Mouse (Mus musculus): ENCODE results near the gene Ccdc8.
"Not testable (repeated sequence)": the region's sequence is repeated elsewhere in the genome, so short reads cannot be mapped to it uniquely, and the experiment has no call there.

Gene Ccdc8

GRCm38 (mm10) chr7:16992451-16992807, at the start of gene Ccdc8:
Gene Ccdc8, plus strand, starts transcription at chr7:16992708.
- no peak for DNase-seq (ENCODE audit: low spot score in 2 of 2)

DNA sequence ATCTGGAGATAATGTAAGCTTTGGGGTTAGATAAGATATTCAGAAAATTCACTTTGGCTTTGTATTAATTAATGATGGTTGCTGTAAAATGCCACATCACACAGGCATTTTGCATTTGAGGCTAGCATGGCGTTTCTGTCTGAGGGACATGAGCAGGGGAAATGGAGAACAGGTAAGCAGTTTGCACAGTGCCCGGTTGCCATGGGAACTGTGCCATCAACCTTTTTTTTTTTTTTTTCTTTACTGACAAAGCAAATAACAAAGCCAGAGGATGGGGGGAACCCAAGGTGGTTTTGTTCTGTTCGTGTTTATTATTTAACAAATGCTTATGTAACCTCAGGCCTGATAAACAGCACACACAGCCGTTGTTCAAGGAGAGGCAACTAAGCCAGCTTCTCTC, 49.6 kb upstream of the Ccdc8 start:
- DNase-seq (ENCODE audit: low spot score in 2 of 2) = no peak

GRCm38 (mm10) chr7:16944061-16944807, 48.3 kb upstream of the Ccdc8 start, which contains the start of gene Pnmal2:
Gene Pnmal2, plus strand, starts transcription at chr7:16944682.
- peak in 1 of 2 experiments; percentile 54 for DNase-seq (ENCODE audit: low spot score in 2 of 2)

DNA sequence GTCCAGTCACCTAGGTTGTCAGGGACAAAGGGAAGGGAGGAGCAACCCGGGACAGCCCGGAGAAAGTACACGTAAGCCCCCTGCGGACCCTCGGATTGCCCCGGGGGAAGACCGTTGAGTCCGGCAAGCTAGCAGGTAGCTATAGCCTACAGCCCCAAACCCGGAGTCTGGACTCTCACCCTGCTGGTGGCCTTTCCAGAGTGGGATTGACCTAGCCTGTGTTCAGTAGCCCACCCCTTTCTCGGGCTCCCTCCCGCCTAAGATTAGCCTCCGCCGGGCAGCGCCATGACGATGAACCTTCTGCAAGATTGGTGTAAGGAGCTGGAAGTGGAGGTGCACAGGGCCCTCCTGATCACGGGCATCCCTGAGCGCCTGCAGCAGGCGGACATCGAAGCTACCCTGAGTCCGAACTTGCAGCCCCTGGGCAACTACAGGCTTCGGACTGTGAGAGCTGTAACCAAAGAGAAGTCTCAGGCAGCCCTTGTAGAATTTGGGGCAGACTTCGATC, 47.6 kb upstream of the Ccdc8 start:
- DNase-seq (ENCODE audit: low spot score in 2 of 2) = no peak

DNA sequence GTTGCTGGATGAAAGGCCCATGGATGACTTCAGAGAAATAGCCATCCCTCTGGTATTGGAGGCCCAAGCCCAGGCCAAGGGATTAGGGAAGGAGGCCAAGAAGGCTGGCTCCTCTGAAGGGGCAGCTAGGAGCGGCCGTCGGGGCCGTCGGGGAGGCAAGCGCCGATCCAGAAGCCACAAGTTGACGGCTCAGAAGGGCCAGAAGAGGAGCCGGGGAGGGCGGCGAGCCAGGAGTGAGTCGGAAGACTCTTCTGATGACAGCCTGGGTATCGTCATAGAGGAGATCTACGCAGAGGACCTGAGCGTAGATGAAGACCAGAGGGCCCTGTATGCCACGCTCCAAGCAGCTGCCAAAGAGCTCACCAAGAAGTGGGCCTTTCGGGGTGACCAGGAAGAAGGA, 47.1 kb upstream of the Ccdc8 start:
- no peak for DNase-seq (ENCODE audit: low spot score in 2 of 2)

DNA sequence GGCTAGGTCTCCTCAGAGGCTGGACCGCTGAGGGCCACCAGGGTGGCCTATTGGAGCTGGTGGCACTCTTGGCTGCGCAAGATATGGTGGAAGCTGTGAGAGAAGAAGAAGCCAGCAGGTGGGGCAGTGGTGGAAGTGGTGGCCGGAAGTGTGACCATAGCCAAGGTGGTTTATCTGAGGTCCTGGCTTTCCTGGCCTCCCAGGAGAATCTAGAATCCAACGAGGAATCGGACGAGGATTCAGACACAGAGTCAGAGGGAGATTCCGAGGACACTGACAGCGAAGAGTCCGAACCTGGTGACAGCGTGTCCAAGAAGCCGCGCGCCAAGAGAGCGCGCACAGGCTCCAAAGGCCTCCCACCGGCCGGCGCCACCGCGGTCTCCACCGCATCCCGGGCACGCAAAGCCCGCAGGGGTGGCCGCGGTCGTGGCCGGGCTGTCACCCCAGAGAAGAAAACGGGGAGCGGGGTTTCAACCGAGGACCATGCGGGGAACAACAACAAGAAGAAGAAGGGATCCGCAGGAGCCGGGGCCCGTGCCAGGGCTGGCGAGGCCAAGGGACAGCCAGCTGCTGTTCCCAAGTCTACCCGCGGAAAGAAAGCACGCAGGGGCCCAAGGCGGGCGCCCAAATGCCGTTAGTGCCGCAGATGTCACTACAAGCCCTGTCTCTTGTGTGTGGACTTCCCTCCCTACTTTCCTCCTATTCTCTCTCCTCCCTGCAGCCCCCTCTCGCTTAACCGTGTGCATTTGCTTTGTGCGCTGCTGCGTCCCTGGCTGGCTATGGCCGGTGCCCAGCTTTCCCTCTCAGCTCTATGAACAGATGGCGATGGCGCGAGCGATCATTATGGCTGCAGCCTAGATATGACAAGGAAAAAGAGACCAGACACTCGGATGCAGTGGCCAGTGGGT, 45.8 kb upstream of the Ccdc8 start:
- DNase-seq (ENCODE audit: low spot score in 2 of 2) = no peak

DNA sequence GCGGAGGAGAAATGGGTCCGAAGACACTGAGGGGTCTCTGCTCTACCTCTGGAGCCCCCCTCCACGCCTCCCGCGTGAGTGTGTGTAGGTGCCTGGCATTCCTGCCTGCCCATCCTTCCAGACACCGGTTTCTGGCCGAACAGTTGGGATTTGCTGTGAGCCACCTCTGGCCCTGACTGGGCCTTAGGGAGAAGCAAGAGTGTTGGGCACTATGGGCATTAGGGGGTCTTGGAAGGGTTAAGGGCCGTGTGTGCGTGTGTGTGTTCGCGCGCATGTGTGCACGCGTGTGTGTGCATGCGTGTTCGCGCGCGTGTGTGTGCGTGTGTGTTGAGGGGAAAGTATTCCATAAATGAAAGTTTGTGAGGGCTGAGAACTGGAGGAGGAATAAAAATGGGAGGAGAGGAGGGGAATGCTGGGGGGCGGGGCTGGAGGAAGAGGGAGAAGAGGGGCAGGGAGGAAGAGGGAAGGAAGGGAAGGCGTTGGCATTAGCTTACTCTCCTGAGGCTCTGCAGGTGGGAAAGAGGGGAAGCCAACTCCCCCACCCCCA, 45.1 kb upstream of the Ccdc8 start:
- DNase-seq (ENCODE audit: low spot score in 2 of 2) = no peak

DNA sequence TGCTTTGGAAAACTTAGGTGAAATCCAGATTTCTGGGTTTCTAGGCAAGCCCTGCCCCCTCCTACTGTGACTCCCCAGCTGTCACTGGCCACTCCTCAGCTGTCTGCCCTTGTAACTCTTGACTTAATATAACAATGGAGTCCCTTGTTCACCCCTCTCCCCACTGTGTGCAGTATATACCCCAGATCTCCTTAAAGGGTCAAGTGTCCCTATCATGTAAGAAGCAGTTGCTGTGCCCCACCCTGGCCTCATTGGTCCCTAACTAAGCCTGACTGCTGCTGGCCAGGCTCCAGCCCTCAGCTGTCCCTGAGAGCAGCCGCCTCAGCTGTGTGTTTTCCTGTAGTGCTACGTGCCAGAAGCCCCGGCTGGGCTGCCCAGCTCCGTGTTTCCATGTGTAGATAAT, 44.5 kb upstream of the Ccdc8 start:
- no peak for DNase-seq (ENCODE audit: low spot score in 2 of 2)

- no peak for DNase-seq (ENCODE audit: low spot score in 2 of 2)
Observed at GRCm38 (mm10) chr7:16948923-16949458, 43.5 kb upstream of the Ccdc8 start.

DNA sequence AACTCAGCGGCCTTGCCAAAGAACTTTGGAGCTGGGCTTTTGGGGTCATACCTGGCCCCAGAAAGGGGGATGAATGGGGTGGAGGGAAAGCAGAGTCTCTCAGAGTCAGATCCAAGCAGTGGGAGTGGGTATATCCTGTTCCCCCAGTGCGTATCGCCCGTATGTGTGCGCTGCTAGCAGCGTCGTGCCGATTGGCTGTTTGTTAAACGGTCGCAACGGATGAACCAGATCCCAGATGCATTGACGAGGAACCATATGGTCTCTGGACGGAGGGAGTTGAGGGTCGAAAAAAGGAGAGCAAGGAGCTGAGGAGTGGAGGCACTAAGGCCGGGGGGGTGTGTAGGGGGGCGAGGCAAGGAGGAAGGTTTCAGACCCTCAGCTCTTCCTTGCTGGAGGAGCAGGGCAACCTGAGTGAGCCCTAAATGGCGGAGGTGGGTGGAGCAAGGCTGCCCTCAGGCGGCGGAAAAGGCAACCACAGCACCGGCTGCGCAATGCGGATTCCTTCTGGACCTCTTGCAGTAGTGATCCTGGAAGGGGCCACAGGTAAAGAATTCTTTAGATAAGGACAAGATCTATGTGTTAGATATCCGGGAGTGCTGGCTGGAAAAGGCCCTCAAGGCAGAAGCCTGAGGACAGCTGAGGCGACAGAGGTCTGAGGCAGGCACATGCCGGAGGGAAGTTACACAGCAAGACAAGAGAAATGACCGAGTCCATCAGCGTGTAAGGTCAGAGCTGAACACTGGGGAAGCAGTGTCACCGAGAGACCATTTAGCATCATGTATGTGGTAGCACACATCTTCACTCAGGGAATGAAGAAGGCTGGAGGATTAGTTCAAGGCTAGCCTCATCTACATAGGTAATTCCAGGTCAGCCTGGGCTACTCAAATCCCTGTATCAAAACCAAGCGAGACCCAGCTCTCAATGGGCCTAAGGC, 42.3 kb upstream of the Ccdc8 start:
- DNase-seq (ENCODE audit: low spot score in 2 of 2) = peak; percentile 62 to 69

- peak; percentile 68 to 76 for DNase-seq (ENCODE audit: low spot score in 2 of 2)
Observed at GRCm38 (mm10) chr7:16950861-16951635, 41.5 kb upstream of the Ccdc8 start.

DNA sequence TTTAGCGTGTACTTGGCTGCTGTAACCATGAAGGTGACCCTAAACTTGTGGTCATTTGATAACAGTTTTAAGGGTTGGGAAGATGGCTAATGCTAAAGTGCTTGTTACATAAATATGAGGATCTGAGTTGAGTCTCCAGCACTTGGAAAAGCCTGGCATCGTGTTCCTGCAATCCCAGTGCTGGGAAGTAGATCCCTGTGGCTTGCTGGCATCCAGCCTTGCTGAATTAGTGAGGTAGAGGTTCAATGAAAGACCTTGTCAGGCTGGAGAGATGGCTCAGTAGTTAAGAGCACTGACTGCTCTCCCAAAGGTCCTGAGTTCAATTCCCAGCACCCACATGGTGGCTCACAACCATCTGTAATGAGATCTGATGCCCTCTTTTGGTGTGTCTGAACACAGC, 38.7 kb upstream of the Ccdc8 start:
- DNase-seq (ENCODE audit: low spot score in 2 of 2) = not testable (repeated sequence)

- no peak for DNase-seq (ENCODE audit: low spot score in 2 of 2)
Observed at GRCm38 (mm10) chr7:16955712-16956111, 36.8 kb upstream of the Ccdc8 start.

GRCm38 (mm10) chr7:16956410-16957265, 35.9 kb upstream of the Ccdc8 start:
- no peak for DNase-seq (ENCODE audit: low spot score in 2 of 2)

DNA sequence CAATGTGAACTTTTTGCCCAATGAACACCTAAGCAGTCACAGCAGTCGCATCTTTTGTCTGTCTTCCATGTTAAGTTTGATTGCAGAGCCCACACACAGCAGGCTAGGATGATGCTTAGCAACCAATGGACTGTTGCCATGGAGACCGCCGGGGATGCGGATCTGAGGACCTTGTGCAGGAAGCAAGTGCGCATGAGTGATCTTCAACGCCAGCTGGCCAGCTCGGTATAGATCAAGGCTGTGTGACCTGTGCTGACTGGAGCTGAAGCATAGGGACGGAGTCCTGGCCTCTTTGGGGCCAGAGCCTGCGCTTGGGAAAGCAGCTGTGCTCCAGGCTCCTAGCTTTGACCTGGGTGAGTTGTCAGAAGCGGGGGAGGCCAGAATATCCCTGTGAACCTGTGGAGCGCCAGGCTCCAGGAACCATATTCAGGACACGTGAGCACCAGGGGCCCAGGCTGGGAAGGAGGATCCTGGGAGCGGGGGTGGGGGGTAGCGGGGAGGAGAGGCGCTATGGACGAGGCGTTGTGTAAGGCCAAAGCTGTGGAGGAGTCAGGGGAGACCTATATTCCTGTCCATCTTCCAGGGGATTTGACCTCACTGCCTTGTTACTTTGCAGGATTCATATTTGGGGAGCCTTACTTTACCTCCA, 32.8 kb upstream of the Ccdc8 start, which contains the start of gene Pnmal1:
Pnmal1 (plus strand) TSS at position 141 of the 649 bp plus-strand sequence.
- DNase-seq (ENCODE audit: low spot score in 2 of 2) = no peak

DNA sequence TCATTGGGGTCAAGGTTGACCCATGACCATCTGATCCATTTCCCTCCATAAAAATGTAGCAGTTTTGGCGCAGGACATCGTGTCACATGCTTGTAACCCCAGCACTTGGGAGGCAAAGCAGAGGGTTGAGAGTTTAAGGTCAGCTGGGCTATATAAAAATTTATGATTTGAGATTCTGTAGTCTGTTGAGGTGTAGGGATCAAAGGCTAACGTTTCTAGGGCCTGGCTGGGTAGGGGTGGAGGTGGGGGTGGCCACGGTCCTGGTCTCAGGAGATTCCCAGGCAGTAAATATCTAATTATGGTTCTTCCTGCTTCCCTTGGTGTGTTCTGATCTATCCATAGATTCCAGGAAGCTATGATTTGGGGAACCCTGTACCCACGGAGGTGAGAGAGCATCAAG, 30.8 kb upstream of the Ccdc8 start:
- DNase-seq (ENCODE audit: low spot score in 2 of 2) = no peak

- no peak for DNase-seq (ENCODE audit: low spot score in 2 of 2)
Observed at GRCm38 (mm10) chr7:16968414-16968813, 24.1 kb upstream of the Ccdc8 start.

DNA sequence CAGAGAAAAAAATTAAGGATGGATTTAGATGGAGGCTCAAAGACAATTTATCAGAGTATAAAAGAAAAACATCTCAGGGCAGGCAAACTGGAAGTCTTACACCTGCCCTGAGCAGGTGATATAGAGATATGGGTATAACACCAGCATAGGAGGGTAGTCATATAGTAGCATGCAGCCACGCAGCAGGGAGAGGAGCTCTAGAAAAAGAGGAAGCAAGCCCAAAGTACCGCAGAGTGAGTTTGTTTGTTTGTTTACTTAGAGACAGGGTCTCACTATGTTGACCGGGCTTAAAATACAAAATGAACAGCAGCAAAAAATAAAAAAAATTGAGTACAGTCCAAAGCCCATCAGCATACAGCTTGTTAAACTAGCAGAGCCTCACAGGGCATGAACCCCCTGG, 21.3 kb upstream of the Ccdc8 start:
- DNase-seq (ENCODE audit: low spot score in 2 of 2) = no peak

GRCm38 (mm10) chr7:16974018-16974417, 18.5 kb upstream of the Ccdc8 start:
- peak in 1 of 2 experiments; percentile 38 for DNase-seq (ENCODE audit: low spot score in 2 of 2)

Measured in urinary bladder, postnatal 36 days (tissue).